Mouse (Mus musculus): ENCODE measurements around the gene Gab1.

GRCm38 (mm10) chr8:80810916-80811315 lies 69.4 kb downstream of the Gab1 start:
- TF ChIP-seq CTCF (IDR thresholded peaks at IDR 0.05; ENCODE audit: insufficient read depth, low read depth, low read length) (no peak), POLR2A (IDR thresholded peaks at IDR 0.05; ENCODE audit: insufficient read depth, low read depth, low read length) (no peak)

Data from olfactory bulb, adult 2 months (tissue).